Mouse (Mus musculus) myocyte (in vitro differentiated cells): Measurements from ENCODE around the gene Ttll5. TPM values are rescaled to one million over a fixed set of nuclear protein-coding genes. Genes with fewer than 3 reads are reported as not detected.

Source experiments
- H3K27me3 ChIP-seq: one replicate; pipeline ENCODE4 v1.6.1; 2011; ENCODE audit not compliant: control insufficient read depth, insufficient read depth, insufficient read length
- H3K36me3 ChIP-seq: one replicate; pipeline ENCODE4 v1.6.1; 2011; ENCODE audit not compliant: control insufficient read depth, insufficient read depth
- H3K4me2 ChIP-seq: one replicate; pipeline ENCODE4 v1.6.1; 2011; ENCODE audit warnings: low read depth, control low read depth
- H3K4me3 ChIP-seq: one replicate; pipeline ENCODE4 v1.5.1; 2011; ENCODE audit warnings: mild to moderate bottlenecking, control low read depth, moderate library complexity
- H3K79me2 ChIP-seq: one replicate; pipeline ENCODE4 v1.6.1; 2011; ENCODE audit not compliant: control insufficient read depth, insufficient read depth
- H3ac ChIP-seq: one replicate; pipeline ENCODE4 v1.6.1; 2011; ENCODE audit not compliant: control insufficient read depth, insufficient read length
- CEBPB ChIP-seq: IDR thresholded peaks from 2 replicates; pipeline ENCODE4 v1.6.1; 2011; ENCODE audit warnings: mild to moderate bottlenecking, moderate library complexity; ENCODE audit not compliant: poor library complexity, insufficient read depth, severe bottlenecking
- E2F4 ChIP-seq: IDR thresholded peaks from one replicate; pipeline ENCODE4 v1.6.1; 2011; ENCODE audit warnings: mild to moderate bottlenecking, control low read depth, moderate library complexity; ENCODE audit not compliant: insufficient read depth
- MAX ChIP-seq: IDR thresholded peaks from one replicate; pipeline ENCODE4 v1.6.1; 2011; ENCODE audit warnings: low read depth, mild to moderate bottlenecking, control low read depth
- MYOD1 ChIP-seq, 3 experiments: IDR thresholded peaks; one replicate each; pipeline ENCODE4 v1.6.1; 2011; ENCODE audit warnings: control low read depth in 2 of 3, low read depth in 2 of 3, mild to moderate bottlenecking in 2 of 3, moderate library complexity in 1 of 3; ENCODE audit not compliant: insufficient read length in 2 of 3, control insufficient read depth in 1 of 3
- MYOG ChIP-seq, 3 experiments: IDR thresholded peaks; one replicate each; pipeline ENCODE4 v1.6.1; 2011; ENCODE audit warnings: control low read depth in 2 of 3, low read depth in 2 of 3, mild to moderate bottlenecking in 2 of 3; ENCODE audit not compliant: insufficient read length in 2 of 3, control insufficient read depth in 1 of 3, insufficient read depth in 1 of 3
- POLR2A ChIP-seq: IDR thresholded peaks from one replicate; pipeline ENCODE4 v1.6.1; 2011; ENCODE audit warnings: low read depth, mild to moderate bottlenecking, control low read depth, moderate library complexity; ENCODE audit not compliant: insufficient read length
- POLR2AphosphoS2 ChIP-seq: IDR thresholded peaks from one replicate; pipeline ENCODE4 v1.6.1; 2011; ENCODE audit warnings: low read depth, control low read depth; ENCODE audit not compliant: insufficient read length
- REST ChIP-seq: IDR thresholded peaks from one replicate; pipeline ENCODE4 v1.6.1; 2011; ENCODE audit warnings: mild to moderate bottlenecking, control low read depth, moderate library complexity; ENCODE audit not compliant: insufficient read depth, insufficient read length
- SRF ChIP-seq: IDR thresholded peaks from one replicate; pipeline ENCODE4 v1.6.1; 2011; ENCODE audit warnings: low read depth; ENCODE audit not compliant: control insufficient read depth, insufficient read length
- TCF12 ChIP-seq: IDR thresholded peaks from one replicate; pipeline ENCODE4 v1.6.1; 2011; ENCODE audit warnings: mild to moderate bottlenecking, control low read depth; ENCODE audit not compliant: poor library complexity, insufficient read depth, severe bottlenecking
- TCF3 ChIP-seq: IDR thresholded peaks from one replicate; pipeline ENCODE4 v1.6.1; 2011; ENCODE audit warnings: low read depth, control low read depth; ENCODE audit not compliant: insufficient read length
- USF1 ChIP-seq: IDR thresholded peaks from one replicate; pipeline ENCODE4 v1.6.1; 2011; ENCODE audit warnings: low read depth, mild to moderate bottlenecking, control low read depth, moderate library complexity
- polyA plus RNA-seq: library from polyadenylated mRNA; unstranded; fragments of >200 nt; fragmentation: generic; extraction: Trizol; gene quantifications from one replicate; pipeline ENCODE4 v1.2.1, GENCODE M21; 2012; ENCODE audit warnings: missing spikeins

Ttll5 gene
- polyA plus RNA-seq, 1 experiment = 36.2 TPM

GRCm38 (mm10) chr12:85859511-85860189, 35.2 kb downstream of the Ttll5 start:
- Histone ChIP-seq H3K4me3 (no peak overlapping the region), H3K36me3 (peaks cover 11% of the 10 kb centered on the region), H3ac (no peak overlapping the region), H3K27me3 (no peaks in the 10 kb centered on the region), H3K79me2 (no peaks in the 10 kb centered on the region), H3K4me2 (no peak overlapping the region)
- TF ChIP-seq CEBPB = no peak
- no peak for TF ChIP-seq USF1
- TF ChIP-seq REST = no peak
- no peak for TF ChIP-seq MYOG (IDR thresholded peaks at IDR 0.05; ENCODE audit: control insufficient read depth in 1 of 3, insufficient read depth in 1 of 3, insufficient read length in 2 of 3, low read depth in 2 of 3)
- TF ChIP-seq MAX = no peak
- TF ChIP-seq TCF3 = no peak
- TF ChIP-seq TCF12 = no peak

GRCm38 (mm10) chr12:85862514-85862913, 38.1 kb downstream of the Ttll5 start:
- Histone ChIP-seq H3K79me2 (no peaks in the 10 kb centered on the region), H3K36me3 (peaks cover 14% of the 10 kb centered on the region)

GRCm38 (mm10) chr12:85865526-85865925, 41.1 kb downstream of the Ttll5 start:
- no peak overlapping the region for H3K4me2 ChIP-seq
- H3K4me3 ChIP-seq = no peak overlapping the region
- TF ChIP-seq USF1 (no peak), TCF12 (no peak), TCF3 (no peak), MAX (no peak), MYOD1 (IDR thresholded peaks at IDR 0.05; ENCODE audit: control insufficient read depth in 1 of 3, insufficient read length in 2 of 3, low read depth in 2 of 3) (no peak), E2F4 (no peak), POLR2AphosphoS2 (no peak), MYOG (IDR thresholded peaks at IDR 0.05; ENCODE audit: control insufficient read depth in 1 of 3, insufficient read depth in 1 of 3, insufficient read length in 2 of 3, low read depth in 2 of 3) (no peak), REST (no peak), SRF (no peak), POLR2A (no peak), CEBPB (no peak)
- H3K79me2 ChIP-seq = no peaks in the 10 kb centered on the region
- peaks cover 14% of the 10 kb centered on the region for H3K36me3 ChIP-seq
- no peaks in the 10 kb centered on the region for H3K27me3 ChIP-seq
- H3ac ChIP-seq = no peak overlapping the region

More at GRCm38 (mm10) chr12:85862514-85862913, 38.1 kb downstream of the Ttll5 start:
- no peaks in the 10 kb centered on the region for H3K27me3 ChIP-seq
- H3K4me2 ChIP-seq = no peak overlapping the region
- no peak overlapping the region for H3ac ChIP-seq
- TF ChIP-seq TCF12 = no peak
- TF ChIP-seq POLR2AphosphoS2 = no peak
- no peak for TF ChIP-seq MYOG (IDR thresholded peaks at IDR 0.05; ENCODE audit: control insufficient read depth in 1 of 3, insufficient read depth in 1 of 3, insufficient read length in 2 of 3, low read depth in 2 of 3)
- TF ChIP-seq E2F4 = no peak
- no peak for TF ChIP-seq TCF3
- TF ChIP-seq REST = no peak
- no peak for TF ChIP-seq USF1
- no peak for TF ChIP-seq MAX
- no peak for TF ChIP-seq POLR2A
- no peak for TF ChIP-seq CEBPB
- no peak for TF ChIP-seq SRF
- TF ChIP-seq MYOD1 (IDR thresholded peaks at IDR 0.05; ENCODE audit: control insufficient read depth in 1 of 3, insufficient read length in 2 of 3, low read depth in 2 of 3) = no peak
- H3K4me3 ChIP-seq = no peak overlapping the region

GRCm38 (mm10) chr12:85866624-85867023, 42.2 kb downstream of the Ttll5 start:
- Histone ChIP-seq H3K36me3 (peaks cover 14% of the 10 kb centered on the region), H3K27me3 (no peaks in the 10 kb centered on the region), H3K79me2 (no peaks in the 10 kb centered on the region), H3K4me2 (no peak overlapping the region), H3ac (no peak overlapping the region), H3K4me3 (no peak overlapping the region)
- TF ChIP-seq REST (no peak), TCF3 (no peak)

- H3ac ChIP-seq = no peak overlapping the region
Observed at GRCm38 (mm10) chr12:85867125-85867524, 42.7 kb downstream of the Ttll5 start.

More at GRCm38 (mm10) chr12:85867125-85867524, 42.7 kb downstream of the Ttll5 start:
- Histone ChIP-seq H3K4me3 (no peak overlapping the region), H3K27me3 (no peaks in the 10 kb centered on the region), H3K4me2 (no peak overlapping the region), H3K79me2 (no peaks in the 10 kb centered on the region), H3K36me3 (peaks cover 14% of the 10 kb centered on the region)
- no peak for TF ChIP-seq SRF
- no peak for TF ChIP-seq POLR2A
- no peak for TF ChIP-seq MAX
- no peak for TF ChIP-seq POLR2AphosphoS2
- TF ChIP-seq MYOD1 (IDR thresholded peaks at IDR 0.05; ENCODE audit: control insufficient read depth in 1 of 3, insufficient read length in 2 of 3, low read depth in 2 of 3) = no peak
- TF ChIP-seq E2F4 = no peak
- no peak for TF ChIP-seq TCF3
- TF ChIP-seq CEBPB = no peak
- no peak for TF ChIP-seq USF1
- no peak for TF ChIP-seq REST
- no peak for TF ChIP-seq MYOG (IDR thresholded peaks at IDR 0.05; ENCODE audit: control insufficient read depth in 1 of 3, insufficient read depth in 1 of 3, insufficient read length in 2 of 3, low read depth in 2 of 3)
- no peak for TF ChIP-seq TCF12
